17 mouse cellular contexts compared by ENCODE assay signal in the genomic region with DNA sequence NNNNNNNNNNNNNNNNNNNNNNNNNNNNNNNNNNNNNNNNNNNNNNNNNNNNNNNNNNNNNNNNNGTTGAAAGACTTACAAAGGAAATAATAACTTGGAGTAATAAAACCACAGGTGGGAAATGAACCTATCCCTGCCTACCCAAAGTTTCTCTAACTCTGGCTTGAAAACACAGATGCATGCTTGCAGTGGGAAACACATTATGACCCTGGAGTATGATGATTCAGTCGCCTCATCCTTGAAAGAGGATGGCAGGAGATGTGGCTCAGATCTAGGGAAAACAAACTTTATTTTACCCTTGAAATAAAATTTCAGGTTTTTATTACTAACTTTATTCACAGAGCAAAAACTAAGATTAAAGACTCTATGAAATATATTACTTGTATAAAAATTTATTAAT. TPM values are rescaled to one million over a fixed set of nuclear protein-coding genes. Genes with fewer than 3 reads are reported as not detected.
"Had no signal": no experiment of that assay in that cellular context is flagged by ENCODE, and none has a peak within 500 bp of the region (broad histone marks: within the 10 kb centered on the region; RNA-seq: fewer than 3 reads in every experiment).

No protein-coding gene starts in this region.

- DNase-seq: cerebellum, postnatal 10 days; cerebellum, postnatal 14 days; cerebellum, postnatal 25 days; cerebellum, postnatal 36 days; embryo, embryonic 11 days; forebrain, postnatal 0 days; gastrocnemius, adult 2 months; gastrocnemius, postnatal 10 days; gastrocnemius, postnatal 14 days; gastrocnemius, postnatal 25 days; gastrocnemius, postnatal 36 days; heart, adult 11 months; heart, adult 18-20 months; heart, adult 2 months had no signal

RNA-seq across cellular contexts. Expression of gene Tnfrsf19, which starts 26.4 kb away (rescaled TPM):
- total RNA-seq: common myeloid progenitor, adult 5-6 weeks; granulocyte monocyte progenitor cell, adult 5-6 weeks had no signal
- polyA plus RNA-seq: erythroblast, embryonic 14.5 days had no signal
